8 mouse cellular contexts compared by ENCODE assay signal in the genomic region with DNA sequence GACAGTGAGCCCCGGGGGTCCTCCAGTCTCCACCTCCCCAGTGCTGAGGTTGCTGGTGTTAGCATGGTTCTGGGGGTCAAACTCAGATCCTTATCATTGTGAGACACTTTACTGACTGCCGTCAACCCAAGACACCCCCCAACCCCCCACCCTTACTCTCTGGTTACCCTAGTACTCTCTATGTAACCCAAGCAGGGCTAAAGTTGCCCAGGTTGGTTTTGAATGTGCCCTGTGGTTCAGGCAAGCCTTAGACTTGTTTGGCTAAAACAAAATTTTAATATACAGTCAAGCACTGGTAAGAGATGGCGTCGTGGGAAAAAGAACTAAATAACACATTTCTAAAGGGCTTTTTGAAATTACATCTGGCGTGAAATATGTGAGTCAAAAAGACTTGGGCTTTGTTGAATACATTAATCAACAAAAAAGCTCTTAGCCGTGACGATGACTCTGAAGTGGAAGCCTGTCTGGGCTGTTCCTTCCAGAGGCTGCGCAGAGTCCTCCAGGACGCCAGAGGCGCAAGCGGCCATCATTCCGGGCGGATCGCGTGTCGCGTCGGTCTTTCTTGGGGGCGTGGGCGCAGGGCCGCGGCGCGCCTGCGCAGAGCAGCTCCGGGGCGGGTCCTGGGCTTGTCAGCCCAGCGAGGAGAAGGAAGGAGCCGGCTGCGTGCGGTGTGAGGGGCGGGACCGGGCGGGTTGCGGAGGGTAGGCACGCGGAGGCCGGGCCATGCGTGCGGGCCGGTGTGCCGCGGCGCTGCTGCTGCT. TPM values are rescaled to one million over a fixed set of nuclear protein-coding genes. Genes with fewer than 3 reads are reported as not detected.
DNase-seq lines count a peak whose midpoint lies in the region; ATAC-seq and TF ChIP-seq lines count a peak whose summit lies in the region.

Gene Nomo1, plus strand, starts transcription at position 590 of the 761 bp plus-strand sequence.

- peak; percentile 90 for TF ChIP-seq CTCF in bone marrow, adult 2 months (IDR thresholded peaks at IDR 0.05; ENCODE audit: control insufficient read depth, insufficient read depth, low read length)
- peak; percentile 90 for TF ChIP-seq CTCF in midbrain, postnatal 0 days (IDR thresholded peaks at IDR 0.05)

- no peaks in the 10 kb centered on the region for H3K9me3 ChIP-seq in embryonic facial prominence, embryonic 15.5 days (replicated peaks)
- no peaks in the 10 kb centered on the region for H3K9me3 ChIP-seq in limb, embryonic 14.5 days (ENCODE audit: control insufficient read depth, low read length)
- no peaks in the 10 kb centered on the region for H3K9me3 ChIP-seq in midbrain, postnatal 0 days (ENCODE audit: low read length)

- peak within 1 kb of the TSS; percentile 75 for H3K9ac ChIP-seq in embryonic facial prominence, embryonic 15.5 days
- peak within 1 kb of the TSS; percentile 77 for H3K9ac ChIP-seq in limb, embryonic 14.5 days (ENCODE audit: low read depth, low read length, severe bottlenecking)
- peak within 1 kb of the TSS; percentile 72 for H3K9ac ChIP-seq in midbrain, postnatal 0 days (replicated peaks; ENCODE audit: low read length, poor library complexity, severe bottlenecking)

- peaks cover 5% of the 10 kb centered on the region for H3K36me3 ChIP-seq in embryonic facial prominence, embryonic 15.5 days
- H3K36me3 ChIP-seq in limb, embryonic 14.5 days (ENCODE audit: control insufficient read depth, insufficient read depth, low read length), result peaks cover 4% of the 10 kb centered on the region; the same call in 1 of the 2 replicates
- peaks cover 3% of the 10 kb centered on the region for H3K36me3 ChIP-seq in midbrain, postnatal 0 days (ENCODE audit: insufficient read depth, low read length)

- TF ChIP-seq POLR2A in bone marrow, adult 2 months (IDR thresholded peaks at IDR 0.05; ENCODE audit: borderline replicate concordance, control insufficient read depth, low read depth, low read length), result peak; percentile 73; the same call in 1 of the 2 replicates
- peak; percentile 59; the same call in 1 of the 2 replicates for TF ChIP-seq POLR2A in limb, embryonic 14.5 days (IDR thresholded peaks at IDR 0.05; ENCODE audit: borderline replicate concordance, extremely low read depth, insufficient read depth, insufficient read length)

- H3K4me2 ChIP-seq in embryonic facial prominence, embryonic 15.5 days (replicated peaks), result peak within 1 kb of the TSS; percentile 66
- peak within 1 kb of the TSS; percentile 84 for H3K4me2 ChIP-seq in limb, embryonic 14.5 days (replicated peaks; ENCODE audit: low read depth, low read length, severe bottlenecking)
- H3K4me2 ChIP-seq in midbrain, postnatal 0 days (ENCODE audit: low read depth, low read length, poor library complexity, severe bottlenecking), result peak within 1 kb of the TSS; percentile 62

- WGBS in bone marrow, adult 2 months, result 5% methylated on average over 44 of the region's 44 CpGs
- WGBS in embryonic facial prominence, embryonic 15.5 days, result 5% methylated on average over 43 of the region's 44 CpGs
- WGBS in limb, embryonic 14.5 days, result 12% methylated on average over 20 of the region's 44 CpGs
- 5% methylated on average over 39 of the region's 44 CpGs for WGBS in midbrain, postnatal 0 days

- peak; percentile 93 for ATAC-seq in embryonic facial prominence, embryonic 15.5 days (ENCODE audit: insufficient number of reproducible peaks, low FRiP score, low TSS enrichment, low read depth)
- peak; percentile 93 for ATAC-seq in limb, embryonic 14.5 days (ENCODE audit: low FRiP score, low read depth)
- ATAC-seq in midbrain, postnatal 0 days (ENCODE audit: low FRiP score), result peak; percentile 96

- peaks cover 3% of the 10 kb centered on the region; the same call in 1 of the 2 replicates for H3K4me1 ChIP-seq in bone marrow, adult 2 months (ENCODE audit: control insufficient read depth, insufficient read depth, low read length)
- H3K4me1 ChIP-seq in embryonic facial prominence, embryonic 15.5 days, result peaks cover 19% of the 10 kb centered on the region
- H3K4me1 ChIP-seq in limb, embryonic 14.5 days (ENCODE audit: control insufficient read depth, insufficient read depth, low read length), result peaks cover 10% of the 10 kb centered on the region; the same call in 1 of the 2 replicates
- H3K4me1 ChIP-seq in midbrain, postnatal 0 days (ENCODE audit: insufficient read depth, low read length), result peaks cover 8% of the 10 kb centered on the region; the same call in 1 of the 2 replicates

- H3K4me3 ChIP-seq in bone marrow, adult 2 months (replicated peaks; ENCODE audit: control insufficient read depth, low read depth, low read length), result peak within 1 kb of the TSS; percentile 94
- peak within 1 kb of the TSS; percentile 84 for H3K4me3 ChIP-seq in embryonic facial prominence, embryonic 15.5 days (replicated peaks)
- H3K4me3 ChIP-seq in limb, embryonic 14.5 days (replicated peaks; ENCODE audit: low read length), result peak within 1 kb of the TSS; percentile 90
- peak within 1 kb of the TSS; percentile 83 for H3K4me3 ChIP-seq in midbrain, postnatal 0 days (ENCODE audit: low read depth, low read length)

- peak within 1 kb of the TSS; percentile 26 for H3K27ac ChIP-seq in bone marrow, adult 2 months (ENCODE audit: control insufficient read depth, insufficient read depth, low read depth, low read length, poor library complexity)
- peak within 1 kb of the TSS; percentile 13; the same call in 1 of the 2 replicates for H3K27ac ChIP-seq in embryonic facial prominence, embryonic 15.5 days (replicated peaks)
- H3K27ac ChIP-seq in limb, embryonic 14.5 days (replicated peaks; ENCODE audit: low read depth, low read length), result no peak within 1 kb of the TSS
- peak within 1 kb of the TSS; percentile 47; the same call in 1 of the 2 replicates for H3K27ac ChIP-seq in midbrain, postnatal 0 days (ENCODE audit: low read depth, low read length)

- peak; percentile 98 for DNase-seq in 416B (ENCODE audit: low read depth)
- DNase-seq in heart, adult 8-10 months (ENCODE audit: low spot score), result peak; percentile 96
- DNase-seq in kidney, adult 9 months, result peak; percentile 97
- DNase-seq in limb, embryonic 14.5 days (ENCODE audit: low spot score), result peak; percentile 94
- peak; percentile 96 for DNase-seq in midbrain, postnatal 0 days (ENCODE audit: low spot score)
- DNase-seq in spleen, postnatal 14 days (ENCODE audit: low spot score in 2 of 2), result peak; percentile 96 to 98

- H3K27me3 ChIP-seq in embryonic facial prominence, embryonic 15.5 days, result no peaks in the 10 kb centered on the region
- H3K27me3 ChIP-seq in limb, embryonic 14.5 days (ENCODE audit: control insufficient read depth, insufficient read depth, low read length), result no peaks in the 10 kb centered on the region
- no peaks in the 10 kb centered on the region for H3K27me3 ChIP-seq in midbrain, postnatal 0 days (ENCODE audit: insufficient read depth, low read length)

RNA-seq across cellular contexts. Expression of gene Nomo1, which starts in this region (rescaled TPM):
- polyA plus RNA-seq in bone marrow, adult 2 months (2011; ENCODE audit: insufficient read depth, insufficient read length, low replicate concordance, missing spikeins), result 25.3 and 43.9 TPM in 2 replicates
- polyA plus RNA-seq in embryonic facial prominence, embryonic 15.5 days (2015; fragmentation: Nextera tagmentation; extraction: Ambion mirVana), result 36.5 and 36.7 TPM in 2 replicates
- total RNA-seq in heart, adult 8-10 months (2022), result 100 to 1,000 TPM in 1 of 4 experiments, 10 to 100 TPM in 3; 87.3 to 107 (median 96.3) TPM
- 38.8 and 39.5 TPM in 2 replicates for polyA plus RNA-seq in limb, embryonic 14.5 days (2012; rRNA removed)
- 21.2 and 22.1 TPM in 2 replicates for polyA plus RNA-seq in limb, embryonic 14.5 days (2014; fragmentation: Nextera tagmentation; extraction: Ambion mirVana)
- 44.2 and 56.3 TPM in 2 replicates for total RNA-seq in midbrain, postnatal 0 days (2014; rRNA removed)
- 35.8 and 38.7 TPM in 2 replicates for polyA plus RNA-seq in midbrain, postnatal 0 days (2015; fragmentation: Nextera tagmentation; extraction: Ambion mirVana)
